In the genomic region with DNA sequence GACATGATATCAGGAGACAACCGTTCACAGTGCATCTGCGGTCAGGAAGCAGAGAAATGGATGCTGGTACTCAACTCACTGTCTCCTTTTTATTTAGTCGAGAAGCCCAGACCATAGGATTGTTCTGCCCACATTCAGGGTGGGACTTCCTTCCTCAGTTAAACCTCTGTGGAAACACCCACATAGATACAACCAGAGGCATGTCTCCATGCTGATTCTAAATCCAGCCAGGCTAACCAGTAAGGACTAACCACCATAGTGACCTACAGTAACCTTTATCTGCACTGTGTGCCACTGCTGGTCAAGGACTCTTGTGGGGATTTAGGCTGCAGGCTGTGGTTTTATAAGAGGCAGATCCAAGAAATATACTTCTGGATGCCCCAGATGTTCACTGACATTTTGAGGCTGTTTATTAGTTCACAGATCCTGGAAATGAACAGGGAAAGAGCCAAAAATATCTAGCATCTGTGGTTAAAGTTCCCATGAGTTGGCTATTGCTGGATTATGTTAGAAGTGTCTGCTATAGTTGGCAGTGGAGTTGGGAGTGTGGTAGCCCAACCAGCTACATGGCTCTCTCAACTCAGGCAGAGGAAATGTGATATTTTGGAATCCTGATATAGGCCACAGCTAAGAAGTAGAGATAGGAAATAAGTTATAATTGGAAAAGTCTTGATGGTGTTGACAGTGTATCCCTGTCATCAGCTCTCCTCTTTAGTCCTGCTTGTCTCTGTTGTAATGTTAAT, we compare ENCODE assay signal across 12 mouse cellular contexts.
DNase-seq lines count a peak whose midpoint lies in the region; ATAC-seq and TF ChIP-seq lines count a peak whose summit lies in the region.
"Had no signal": no experiment of that assay in that cellular context is flagged by ENCODE, and none has a peak within 500 bp of the region (broad histone marks: within the 10 kb centered on the region; RNA-seq: fewer than 3 reads in every experiment).

No protein-coding gene starts in this region.

- H3K36me3 ChIP-seq in heart, postnatal 0 days (replicated peaks; ENCODE audit: control insufficient read depth, insufficient read depth, low read length): no peaks in the 10 kb centered on the region
- no peaks in the 10 kb centered on the region for H3K36me3 ChIP-seq in midbrain, postnatal 0 days (ENCODE audit: insufficient read depth, low read length)
- no peaks in the 10 kb centered on the region for H3K36me3 ChIP-seq in thymus, adult 2 months (ENCODE audit: control insufficient read depth, insufficient read depth, low read length)
- H3K36me3 ChIP-seq: intestine, embryonic 15.5 days; midbrain, embryonic 10.5 days had no signal

- no peak overlapping the region for H3K4me3 ChIP-seq in heart, postnatal 0 days (ENCODE audit: low read depth, low read length)
- H3K4me3 ChIP-seq in midbrain, postnatal 0 days (ENCODE audit: low read depth, low read length): no peak overlapping the region
- H3K4me3 ChIP-seq in thymus, adult 2 months (ENCODE audit: control insufficient read depth, insufficient read depth, low read length): no peak overlapping the region
- H3K4me3 ChIP-seq: intestine, embryonic 15.5 days; midbrain, embryonic 10.5 days had no signal

- intact Hi-C loops in gastrocnemius, postnatal 36 days (cut with DNase I): no loop called here

- no peak overlapping the region for H3K9ac ChIP-seq in heart, postnatal 0 days (replicated peaks; ENCODE audit: low read depth, low read length)
- H3K9ac ChIP-seq in midbrain, postnatal 0 days (replicated peaks; ENCODE audit: low read length, poor library complexity, severe bottlenecking): no peak overlapping the region
- H3K9ac ChIP-seq: intestine, embryonic 15.5 days had no signal

- H3K4me1 ChIP-seq in heart, postnatal 0 days (ENCODE audit: control insufficient read depth, insufficient read depth): peaks cover 78% of the 10 kb centered on the region
- H3K4me1 ChIP-seq in midbrain, postnatal 0 days (ENCODE audit: insufficient read depth, low read length): no peaks in the 10 kb centered on the region; the same call in 1 of the 2 replicates
- H3K4me1 ChIP-seq in thymus, adult 2 months (replicated peaks; ENCODE audit: control insufficient read depth, insufficient read depth, low read length): peaks cover 27% of the 10 kb centered on the region

- 48% methylated on average over 3 of the region's 3 CpGs for whole genome bisulfite sequencing in heart, postnatal 0 days
- 92% methylated on average over 3 of the region's 3 CpGs for WGBS in midbrain, postnatal 0 days
- WGBS in thymus, adult 2 months: 38% methylated on average over 3 of the region's 3 CpGs

- no peak for TF ChIP-seq POLR2A in thymus, adult 2 months (IDR thresholded peaks at IDR 0.05; ENCODE audit: control insufficient read depth, extremely low read depth, insufficient read depth, low read length, poor library complexity)

- peak; percentile 83 for TF ChIP-seq EP300 in heart, postnatal 0 days (IDR thresholded peaks at IDR 0.05; ENCODE audit: low read depth)

- peak; percentile 9 for DNase-seq in gastrocnemius, adult 18-20 months (ENCODE audit: low spot score)
- DNase-seq in gastrocnemius, postnatal 36 days: no peak
- peak; percentile 67 for DNase-seq in 3T3-L1 (ENCODE audit: low read depth, low spot score)
- DNase-seq in heart, postnatal 0 days (ENCODE audit: low spot score): peak; percentile 80
- no peak for DNase-seq in midbrain, postnatal 0 days (ENCODE audit: low spot score)
- DNase-seq in lung, postnatal 10 days: no peak
- no peak for DNase-seq in thymus, adult 2 months
- DNase-seq: cerebellum, postnatal 25 days; lung, adult 2 months had no signal

- TF ChIP-seq CTCF in heart, postnatal 0 days (IDR thresholded peaks at IDR 0.05; ENCODE audit: low read depth): no peak
- no peak for TF ChIP-seq CTCF in midbrain, postnatal 0 days (IDR thresholded peaks at IDR 0.05)
- no peak for TF ChIP-seq CTCF in thymus, adult 2 months (IDR thresholded peaks at IDR 0.05; ENCODE audit: borderline replicate concordance, control insufficient read depth, extremely low read depth, insufficient read depth, low read length, poor library complexity)

- ATAC-seq in common myeloid progenitor, adult 5-6 weeks (replicated peaks; ENCODE audit: low read depth, poor library complexity, severe bottlenecking): peak; percentile 63
- ATAC-seq in heart, postnatal 0 days (ENCODE audit: insufficient read depth, low read depth): peak; percentile 70
- no peak for ATAC-seq in midbrain, postnatal 0 days (ENCODE audit: low FRiP score)
- ATAC-seq: intestine, embryonic 15.5 days had no signal

- H3K9me3 ChIP-seq in heart, postnatal 0 days (replicated peaks; ENCODE audit: control insufficient read depth, low read length): no peaks in the 10 kb centered on the region
- no peaks in the 10 kb centered on the region for H3K9me3 ChIP-seq in midbrain, postnatal 0 days (ENCODE audit: low read length)
- H3K9me3 ChIP-seq: intestine, embryonic 15.5 days; midbrain, embryonic 10.5 days had no signal

- peak overlapping the region; percentile 87 for H3K27ac ChIP-seq in heart, postnatal 0 days (ENCODE audit: low read depth)
- H3K27ac ChIP-seq in midbrain, postnatal 0 days (ENCODE audit: low read depth, low read length): no peak overlapping the region
- H3K27ac ChIP-seq in thymus, adult 2 months (ENCODE audit: control insufficient read depth, insufficient read depth, low read length): no peak overlapping the region
- H3K27ac ChIP-seq: intestine, embryonic 15.5 days; midbrain, embryonic 10.5 days had no signal

- H3K27me3 ChIP-seq in heart, postnatal 0 days (ENCODE audit: control insufficient read depth, insufficient read depth, low read length): no peaks in the 10 kb centered on the region
- no peaks in the 10 kb centered on the region for H3K27me3 ChIP-seq in midbrain, postnatal 0 days (ENCODE audit: insufficient read depth, low read length)
- no peaks in the 10 kb centered on the region for H3K27me3 ChIP-seq in thymus, adult 2 months (ENCODE audit: control insufficient read depth, insufficient read depth, low read length)
- H3K27me3 ChIP-seq: intestine, embryonic 15.5 days had no signal

- peak overlapping the region; percentile 33; the same call in 1 of the 2 replicates for H3K4me2 ChIP-seq in heart, postnatal 0 days (ENCODE audit: low read depth, low read length)
- no peak overlapping the region for H3K4me2 ChIP-seq in midbrain, postnatal 0 days (ENCODE audit: low read depth, low read length, poor library complexity, severe bottlenecking)
- H3K4me2 ChIP-seq: intestine, embryonic 15.5 days had no signal

Comparison
In these comparisons a context has a peak if more than half of its experiments do, and no peak if none do; other contexts are left out.
1. DNase-seq: peak in gastrocnemius, adult 18-20 months (single experiment), 3T3-L1 (single experiment) and heart, postnatal 0 days (single experiment); none in gastrocnemius, postnatal 36 days (0 of 2), midbrain, postnatal 0 days (single experiment), lung, postnatal 10 days (single experiment) and thymus, adult 2 months (single experiment).